Mouse (Mus musculus): ENCODE measurements around the gene Adrm1.
"Not testable (repeated sequence)": the region's sequence is repeated elsewhere in the genome, so short reads cannot be mapped to it uniquely, and the experiment has no call there.

The Adrm1 gene

DNA sequence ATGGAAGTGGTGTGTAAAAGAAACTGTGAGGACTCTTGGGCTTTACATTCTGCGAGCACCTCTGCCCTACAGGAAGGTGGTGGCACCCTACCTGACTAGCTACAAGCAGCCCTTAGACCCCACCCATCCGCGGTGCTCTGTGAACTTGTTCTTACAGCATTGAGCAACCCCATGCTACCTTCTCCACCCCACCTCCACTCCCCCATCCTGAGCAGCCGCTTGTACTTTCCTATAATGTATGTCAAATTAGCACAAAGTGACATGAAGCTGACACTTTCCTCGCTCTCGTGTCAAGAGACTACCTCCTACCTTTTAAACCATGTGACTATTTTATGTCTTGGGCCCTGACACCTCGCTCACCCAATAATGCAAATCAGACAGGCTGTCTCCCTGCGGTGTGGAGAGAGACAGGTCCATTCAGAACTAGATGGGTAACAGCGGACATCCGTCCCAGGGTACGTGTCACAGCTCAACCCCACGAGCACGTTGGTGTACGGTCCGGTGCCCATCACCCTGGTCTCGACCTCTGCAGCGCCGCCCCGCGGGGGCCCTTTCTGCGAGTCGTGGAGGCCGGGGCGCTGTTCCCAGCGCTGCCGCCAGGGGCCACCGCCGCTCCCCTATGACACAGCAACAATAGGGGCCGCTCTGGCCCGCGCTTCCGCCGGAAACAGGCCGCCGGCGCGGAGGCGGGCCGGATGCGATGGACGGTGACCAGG is at the start of gene Adrm1:
Adrm1 (plus strand) TSS at position 680 of the 716 bp plus-strand sequence.
- DNase-seq (ENCODE audit: inconsistent ontology term) = peak; percentile 99

DNA sequence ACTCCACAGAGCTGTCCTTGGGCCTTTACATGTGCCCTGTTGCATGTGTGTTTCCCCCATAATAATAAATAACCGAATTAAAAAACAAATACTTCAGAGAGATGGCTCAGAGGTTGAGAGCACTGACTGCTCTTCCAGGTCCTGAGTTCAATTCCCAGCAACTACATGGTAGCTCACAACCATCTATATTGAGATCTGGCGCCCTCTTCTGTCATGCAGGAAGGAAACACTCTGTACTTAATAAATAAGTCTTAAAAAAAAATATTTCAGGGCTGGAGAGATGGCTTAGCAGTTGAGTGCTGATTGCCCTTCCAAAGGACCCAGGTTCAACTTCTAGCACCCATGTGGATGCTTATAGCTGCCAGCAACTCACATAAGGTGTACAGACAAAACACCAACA is 47.1 kb upstream of the Adrm1 start:
- DNase-seq (ENCODE audit: inconsistent ontology term) = no peak

DNA sequence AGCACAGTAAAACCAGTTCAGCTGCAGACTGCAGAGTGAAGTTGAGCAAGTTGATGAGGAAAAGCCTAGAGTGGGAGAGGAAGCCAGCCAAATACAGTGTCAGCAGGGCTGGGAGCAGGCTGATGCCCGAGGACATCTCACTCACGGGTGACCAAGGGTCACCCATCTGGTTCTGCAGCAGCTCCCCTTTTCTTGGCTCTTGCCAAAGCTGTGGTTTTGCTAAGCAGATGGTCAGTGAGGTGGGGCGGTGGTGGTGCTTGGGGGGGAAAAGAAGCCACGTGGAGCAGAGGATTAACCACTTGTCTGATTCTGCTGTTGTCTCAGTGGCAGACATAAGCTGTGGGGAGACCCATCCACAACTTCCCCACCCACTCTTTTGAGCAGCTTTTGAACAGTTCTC is 45.1 kb upstream of the Adrm1 start:
- peak; percentile 91 for DNase-seq (ENCODE audit: inconsistent ontology term)

DNA sequence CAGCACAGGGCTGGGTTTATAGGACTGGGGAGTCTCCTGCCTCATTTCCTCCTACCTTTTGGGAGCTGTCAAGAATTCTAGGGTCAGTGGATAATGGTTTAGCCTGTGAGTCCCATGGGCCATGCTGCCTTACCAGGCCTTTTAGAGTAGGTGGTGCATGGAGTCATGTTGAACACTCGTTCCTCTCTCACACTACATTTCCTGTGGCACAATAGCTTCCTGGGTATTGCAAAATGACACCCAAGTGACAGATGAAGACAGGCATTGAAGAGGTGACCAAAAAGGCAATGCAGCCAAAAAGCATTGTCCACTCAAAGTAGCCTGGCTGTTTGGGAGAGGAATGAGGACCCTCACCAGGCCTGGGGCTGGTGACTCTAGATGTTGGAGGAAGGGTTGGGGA is 43.6 kb upstream of the Adrm1 start:
- no peak for DNase-seq (ENCODE audit: inconsistent ontology term)

DNA sequence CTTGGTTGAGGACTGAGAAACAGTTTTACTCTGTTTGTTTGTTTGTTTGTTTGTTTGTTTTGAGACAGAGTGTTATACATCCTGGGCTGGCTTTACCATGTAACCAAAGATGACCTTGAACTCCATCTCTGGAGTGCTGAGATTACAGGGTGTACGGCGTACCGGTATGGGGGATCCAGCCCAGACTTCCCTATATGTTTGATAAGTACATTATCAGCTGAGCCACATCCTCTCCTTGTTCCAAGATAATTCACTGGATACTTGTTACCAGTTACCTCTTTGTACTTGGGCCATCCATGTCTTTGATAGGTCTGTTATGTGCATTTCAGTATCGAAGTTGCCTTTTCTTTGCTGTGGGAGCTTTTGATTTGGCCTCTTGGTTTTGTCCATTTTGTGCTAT is 38.1 kb upstream of the Adrm1 start:
- no peak for DNase-seq (ENCODE audit: inconsistent ontology term)

GRCm38 (mm10) chr2:180133911-180134310 is 37.4 kb upstream of the Adrm1 start:
- no peak for DNase-seq (ENCODE audit: inconsistent ontology term)

- no peak for DNase-seq (ENCODE audit: inconsistent ontology term)
Observed at GRCm38 (mm10) chr2:180135414-180135813, 35.9 kb upstream of the Adrm1 start.

DNA sequence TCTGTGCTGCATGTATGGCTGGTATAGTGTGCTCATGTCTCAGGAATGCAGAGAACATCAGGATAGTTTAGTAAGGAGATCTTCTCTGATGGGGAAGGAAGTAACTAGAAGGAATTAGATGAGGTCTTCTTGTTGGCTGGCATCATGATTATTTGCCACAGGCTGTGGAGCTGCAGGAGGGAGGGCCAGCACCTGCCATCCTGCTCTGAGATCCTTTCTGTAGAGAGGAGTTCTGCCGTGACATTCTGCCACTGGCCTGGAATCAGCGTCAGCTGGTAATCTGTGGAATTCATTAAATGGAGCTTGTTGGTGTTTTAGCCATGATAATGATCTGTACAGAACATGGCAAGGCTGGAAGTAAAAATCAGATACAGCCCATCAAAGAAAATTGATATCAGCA is 25.2 kb upstream of the Adrm1 start:
- DNase-seq (ENCODE audit: inconsistent ontology term) = no peak

DNA sequence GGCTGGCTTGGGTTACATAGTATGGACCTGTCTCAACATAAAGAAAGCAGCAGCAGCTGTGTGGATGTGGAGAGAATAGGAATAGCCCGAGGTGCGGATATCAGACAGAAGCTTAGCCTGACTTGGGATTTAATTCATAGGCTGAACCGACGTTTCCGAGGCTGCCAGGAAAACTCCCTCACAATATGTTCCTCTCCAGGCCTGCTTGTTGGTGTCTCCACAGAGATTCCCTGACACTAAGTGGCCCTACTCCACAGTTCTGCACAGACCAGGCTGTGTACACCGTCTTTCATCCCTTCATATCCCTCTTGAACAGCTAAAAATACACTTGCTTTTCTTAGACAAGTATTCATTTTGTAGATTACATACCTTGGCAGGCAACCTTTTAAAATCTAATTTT is 23.9 kb upstream of the Adrm1 start:
- no peak for DNase-seq (ENCODE audit: inconsistent ontology term)

GRCm38 (mm10) chr2:180148551-180148950 is 22.7 kb upstream of the Adrm1 start:
- DNase-seq (ENCODE audit: inconsistent ontology term) = no peak

DNA sequence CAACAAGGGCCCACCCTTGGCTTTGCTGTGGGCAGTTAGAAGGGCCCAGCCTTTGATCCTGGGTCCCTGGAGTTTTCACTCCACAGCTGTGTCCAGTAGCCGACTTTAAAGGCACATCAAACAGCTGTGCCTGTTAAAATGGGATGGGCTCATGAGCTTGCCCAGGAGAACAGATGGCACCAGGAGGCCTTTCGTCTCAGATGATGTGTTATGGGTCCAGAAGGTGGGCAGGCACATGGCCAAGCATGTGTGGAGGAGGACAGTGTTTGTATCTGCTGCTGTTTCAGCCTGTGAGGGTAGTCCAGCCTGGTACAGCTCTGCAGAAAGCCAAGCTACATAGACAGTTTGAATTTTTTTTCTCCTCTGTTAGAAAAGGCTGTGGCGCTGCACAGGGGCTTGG is 16.5 kb upstream of the Adrm1 start:
- no peak for DNase-seq (ENCODE audit: inconsistent ontology term)

DNA sequence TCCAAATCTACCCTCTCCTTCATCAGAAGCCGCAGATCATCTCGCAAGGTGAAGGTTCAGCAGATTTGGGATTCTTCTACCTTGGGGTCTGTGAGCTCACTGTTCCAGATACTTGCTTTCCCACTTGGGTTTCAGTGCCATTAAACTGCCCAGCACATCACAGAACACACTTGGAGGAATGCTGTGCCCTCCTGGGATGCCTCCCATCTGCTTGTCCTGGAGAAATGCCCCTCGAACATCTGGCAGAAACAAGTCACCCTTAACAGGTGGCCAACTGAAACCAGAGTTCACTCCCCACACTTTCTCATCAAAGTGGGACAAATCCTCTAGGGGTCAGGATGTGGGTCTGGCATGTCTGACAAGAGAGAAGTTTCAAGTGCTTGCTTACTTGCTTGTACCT is 12.7 kb upstream of the Adrm1 start:
- no peak for DNase-seq (ENCODE audit: inconsistent ontology term)

DNA sequence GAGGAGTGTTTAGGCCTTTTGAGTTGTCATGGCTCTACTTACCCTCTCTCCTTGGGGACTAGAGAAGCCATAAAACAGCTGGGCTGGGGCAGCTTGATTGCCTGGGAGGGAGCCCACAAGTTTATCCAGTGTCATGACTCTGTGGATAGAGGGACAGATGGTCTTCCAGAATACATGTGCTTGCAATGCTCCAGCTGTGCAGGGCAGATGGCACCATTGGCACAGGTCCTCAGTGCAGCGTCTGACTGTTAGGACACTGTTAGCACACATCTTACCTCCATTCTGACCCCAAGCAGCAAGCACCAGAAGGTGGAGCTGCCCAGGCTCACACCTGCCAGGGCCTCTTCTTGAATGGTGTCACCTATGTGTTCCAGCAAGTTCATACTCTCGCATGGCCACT is 5.4 kb upstream of the Adrm1 start:
- no peak for DNase-seq (ENCODE audit: inconsistent ontology term)

DNA sequence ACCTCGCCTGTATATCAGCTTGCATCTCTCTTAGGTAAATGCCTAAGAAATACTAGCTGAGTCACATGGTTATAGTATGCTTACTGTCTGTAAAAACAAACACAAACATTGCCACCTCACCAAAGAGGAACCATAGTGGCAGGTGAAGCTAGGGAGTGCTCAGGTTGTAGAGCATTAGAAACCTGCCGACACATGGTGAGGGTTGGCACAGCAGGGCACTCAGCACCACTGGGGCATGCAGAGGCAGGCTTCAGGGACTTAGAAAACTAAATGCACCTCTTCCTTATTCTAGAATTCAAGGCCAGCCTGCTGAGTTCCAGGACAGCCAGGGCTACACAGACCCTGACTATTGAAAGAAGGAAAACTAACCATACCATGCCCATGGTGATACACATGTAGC is 4.4 kb upstream of the Adrm1 start:
- DNase-seq (ENCODE audit: inconsistent ontology term) = no peak

- DNase-seq (ENCODE audit: inconsistent ontology term) = peak; percentile 15
Observed at GRCm38 (mm10) chr2:180170151-180170805, 1.0 kb upstream of the Adrm1 start.

DNA sequence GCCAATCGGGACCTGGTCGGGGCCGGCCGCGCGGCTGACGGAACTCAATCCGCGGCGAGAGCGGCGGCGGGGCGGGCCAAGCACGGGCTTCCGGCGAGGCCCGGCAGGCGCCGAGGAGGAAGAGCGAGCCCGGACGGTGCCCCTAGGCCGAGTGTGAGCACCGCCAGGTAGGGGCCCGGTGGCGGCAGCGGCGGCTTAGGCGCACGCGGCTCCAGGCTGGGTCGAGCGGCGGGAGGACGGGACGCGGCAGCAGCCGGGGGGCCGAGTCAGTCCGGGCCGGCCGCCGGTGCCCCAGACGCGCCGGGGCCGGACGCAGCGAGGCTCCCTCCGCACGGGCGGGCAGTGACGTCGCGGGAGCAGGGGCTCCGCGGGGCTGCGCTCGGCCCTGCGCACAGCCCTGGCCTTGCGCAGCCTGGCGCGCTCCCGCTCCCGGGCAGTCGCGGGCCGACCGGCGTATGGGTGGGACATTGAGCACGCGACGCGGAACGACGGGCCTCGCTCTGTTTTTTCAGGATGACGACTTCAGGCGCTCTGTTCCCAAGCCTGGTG is 311 bp downstream of the Adrm1 start:
- DNase-seq (ENCODE audit: inconsistent ontology term) = no peak

DNA sequence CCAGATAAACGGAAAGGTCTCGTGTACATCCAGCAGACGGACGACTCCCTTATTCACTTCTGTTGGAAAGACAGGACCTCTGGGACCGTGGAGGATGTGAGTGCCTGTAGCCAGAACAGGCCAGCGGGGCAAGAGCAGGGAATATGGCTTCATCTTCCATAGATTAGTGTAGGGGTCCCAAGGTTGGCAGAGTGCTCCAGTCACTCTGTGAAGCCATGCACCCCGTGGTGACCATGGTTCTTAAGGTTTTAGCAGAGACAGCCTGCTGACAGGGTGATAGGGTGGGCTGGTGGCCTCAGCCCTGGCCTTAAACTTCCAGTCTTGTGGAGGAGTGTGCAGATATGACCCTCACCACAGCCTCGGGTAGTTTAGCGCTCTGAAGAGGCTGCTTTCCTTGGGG is 867 bp downstream of the Adrm1 start:
- no peak for DNase-seq (ENCODE audit: inconsistent ontology term)

GRCm38 (mm10) chr2:180173163-180173562 is 1.9 kb downstream of the Adrm1 start:
- DNase-seq (ENCODE audit: inconsistent ontology term) = no peak

- not testable (repeated sequence) for DNase-seq (ENCODE audit: inconsistent ontology term)
Observed at GRCm38 (mm10) chr2:180173711-180174110, 2.4 kb downstream of the Adrm1 start.

DNA sequence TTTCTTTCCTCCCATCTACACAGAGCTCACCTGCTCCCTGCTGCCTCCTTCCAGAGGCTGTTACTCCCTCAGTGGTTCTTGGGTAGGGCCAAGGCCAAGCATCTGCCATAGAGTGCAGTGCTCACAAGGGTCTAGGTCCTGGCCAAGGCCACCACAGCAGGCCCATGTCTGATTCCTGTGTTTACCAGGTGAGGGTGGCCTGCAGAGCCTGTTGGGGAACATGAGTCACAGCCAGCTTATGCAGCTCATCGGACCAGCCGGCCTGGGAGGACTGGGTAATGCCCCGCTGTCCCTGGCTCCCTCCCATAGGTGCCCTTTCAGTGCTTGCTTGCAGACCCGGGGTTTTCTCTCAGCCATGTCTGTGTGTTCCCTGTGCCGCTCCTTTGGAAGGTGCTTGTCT is 2.8 kb downstream of the Adrm1 start:
- no peak for DNase-seq (ENCODE audit: inconsistent ontology term)

DNA sequence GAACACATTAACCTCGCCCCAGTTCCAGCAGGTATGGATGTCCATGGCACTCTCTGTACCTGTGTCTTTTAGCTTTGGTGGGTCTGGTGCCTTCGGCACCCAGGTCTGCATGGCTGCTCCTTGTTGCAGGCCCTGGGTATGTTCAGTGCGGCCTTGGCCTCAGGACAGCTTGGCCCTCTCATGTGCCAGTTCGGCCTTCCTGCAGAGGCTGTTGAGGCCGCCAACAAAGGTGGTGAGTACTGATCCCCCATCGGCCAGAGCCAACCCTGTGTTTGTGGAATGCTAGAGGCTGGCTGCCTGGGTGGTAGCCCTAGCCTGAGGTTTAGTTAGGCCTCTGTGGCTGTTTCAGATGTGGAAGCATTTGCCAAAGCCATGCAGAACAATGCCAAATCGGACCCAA is 4.4 kb downstream of the Adrm1 start:
- no peak for DNase-seq (ENCODE audit: inconsistent ontology term)

GRCm38 (mm10) chr2:180181542-180181941 is 10.3 kb downstream of the Adrm1 start:
- DNase-seq (ENCODE audit: inconsistent ontology term) = no peak

DNA sequence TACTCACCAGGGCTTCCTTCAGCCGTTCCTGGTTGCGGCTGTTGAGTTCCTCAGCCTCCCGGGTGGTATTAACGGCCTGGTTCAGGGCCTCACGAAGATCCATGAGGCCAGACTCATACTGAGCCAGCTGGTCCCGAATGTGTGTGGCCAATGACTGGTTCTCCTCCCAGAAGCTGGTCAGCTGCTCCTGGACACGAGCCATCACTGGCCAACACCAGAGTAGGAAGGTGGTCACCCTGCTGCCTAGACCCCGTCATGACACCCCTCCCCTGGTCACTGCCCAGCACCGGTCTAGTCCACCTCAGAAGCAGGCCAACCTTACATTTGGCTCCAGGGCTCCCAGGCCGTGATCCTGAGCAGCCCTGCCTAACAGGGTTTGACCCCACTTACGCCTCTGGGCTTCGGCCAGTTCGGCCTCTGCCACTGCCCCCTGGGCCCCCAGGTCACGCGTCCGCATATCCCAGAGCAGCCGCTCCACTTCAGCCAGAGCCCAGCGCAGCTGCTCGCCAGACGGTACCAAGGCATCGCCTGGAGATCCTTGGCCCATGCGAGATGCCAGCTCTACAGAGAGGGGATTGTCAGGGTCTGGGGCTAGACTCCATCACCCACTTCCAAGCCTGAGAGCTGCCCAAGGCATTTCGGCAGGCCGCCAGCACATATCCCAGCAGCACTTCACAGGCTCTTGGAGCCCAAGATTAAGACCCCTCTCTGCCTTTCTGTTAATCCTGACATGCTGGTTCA is 12.9 kb downstream of the Adrm1 start:
- no peak for DNase-seq (ENCODE audit: inconsistent ontology term)

All from Muller cell, postnatal 12 days (primary cell).